Mouse (Mus musculus): ENCODE data around the gene Trim33.

The Trim33 gene

DNA sequence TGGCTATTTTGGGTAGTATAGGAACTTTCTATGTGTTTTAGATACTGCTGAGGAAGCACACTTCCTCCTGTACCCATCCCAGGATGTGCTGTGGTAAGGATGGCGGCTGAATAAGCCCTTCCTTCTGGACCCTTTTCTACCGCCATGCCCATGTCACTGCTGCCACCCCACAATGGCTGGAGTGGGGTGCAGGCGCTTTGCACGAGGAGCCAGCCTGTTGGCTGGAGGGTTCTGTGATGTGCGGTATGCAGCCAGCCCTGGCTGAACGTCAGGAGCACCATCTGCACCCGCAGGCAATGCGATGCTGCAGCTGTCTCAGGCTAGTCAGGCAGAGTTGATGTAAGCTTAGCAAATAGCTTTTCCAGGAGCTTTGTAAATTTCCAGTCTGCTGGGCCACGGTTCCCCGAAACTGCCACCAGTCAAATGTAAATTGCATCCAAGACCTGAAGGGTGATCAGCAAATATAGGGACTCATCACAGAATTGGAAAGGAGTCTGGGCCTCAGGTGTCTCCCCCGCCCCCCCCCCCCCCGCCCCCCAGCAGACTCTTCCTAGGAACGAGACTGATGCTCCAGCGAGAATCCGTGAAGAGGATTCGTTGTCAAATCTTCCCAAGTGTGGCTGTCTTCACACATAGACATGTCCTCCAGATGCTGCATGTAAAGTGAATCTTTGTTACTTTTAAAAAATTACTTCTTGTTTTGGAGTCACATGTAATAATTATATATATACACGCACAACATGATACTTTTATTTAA is 122.4 kb downstream of the Trim33 start:
- DNase-seq: peak; percentile 53

DNA sequence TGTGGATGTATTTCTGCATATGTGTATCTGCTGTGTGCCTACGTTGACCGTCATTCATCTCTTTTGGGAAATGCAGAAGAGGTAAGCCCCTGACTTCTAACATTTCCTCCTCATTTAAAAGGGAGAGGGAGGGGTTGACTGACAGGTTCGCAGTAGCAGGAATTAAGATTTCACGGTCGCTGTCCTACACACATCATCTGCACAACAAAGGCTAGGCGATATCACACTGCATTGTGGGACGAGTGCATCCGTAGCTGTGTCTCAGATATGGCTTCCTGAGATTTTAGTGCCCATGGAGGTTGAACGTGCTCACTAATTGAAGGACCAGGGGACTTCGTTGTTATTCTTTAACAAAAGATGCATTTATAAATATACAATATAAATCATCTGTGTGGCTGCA is 123.1 kb downstream of the Trim33 start:
- DNase-seq: no peak

DNA sequence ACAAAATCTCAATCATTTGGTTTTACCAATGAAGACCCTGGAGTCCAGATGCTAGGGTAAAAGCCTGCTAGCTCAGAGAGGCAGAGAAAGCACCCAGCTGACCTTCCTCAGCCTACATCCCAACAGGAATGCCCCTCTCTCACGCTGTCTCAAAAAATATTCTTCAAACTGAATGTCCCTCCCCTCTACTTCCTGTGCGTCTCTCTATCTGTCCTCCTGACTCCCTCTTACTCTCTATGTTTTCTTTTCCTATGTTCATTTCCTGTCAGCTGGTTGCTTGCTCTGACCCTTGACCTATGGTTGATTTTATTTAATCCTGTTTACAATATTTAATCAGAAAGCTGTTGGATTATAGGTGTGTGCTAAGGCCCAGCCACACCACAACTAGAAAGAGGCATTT is 126.0 kb downstream of the Trim33 start:
- no peak for DNase-seq

- no peak for DNase-seq
Measured at GRCm38 (mm10) chr3:103405871-103406765, 127.0 kb downstream of the Trim33 start.

Data from thymus, postnatal 4 days (tissue).